Mouse (Mus musculus) cerebellum, adult 2 months (tissue): ENCODE data around the gene Zfp746. TPM values are rescaled to one million over a fixed set of nuclear protein-coding genes. Genes with fewer than 3 reads are reported as not detected.
"Not testable (repeated sequence)": the region's sequence is repeated elsewhere in the genome, so short reads cannot be mapped to it uniquely, and the experiment has no call there.

Experiments
- DNase-seq, 2 experiments: peaks; one replicate each; pipeline ENCODE4 v3.0.0; 2021
- H3K27ac ChIP-seq: fragments of 200-500 bp; 2 replicates; pipeline ENCODE4 v1.5.1; 2012; ENCODE audit warnings: low read length, control low read depth, inconsistent platforms; ENCODE audit not compliant: insufficient read depth
- H3K27me3 ChIP-seq: fragments of 200-500 bp; 2 replicates; pipeline ENCODE4 v1.6.1; 2012; ENCODE audit warnings: inconsistent platforms, mild to moderate bottlenecking, low read length, moderate library complexity; ENCODE audit not compliant: control insufficient read depth, insufficient read depth
- H3K4me1 ChIP-seq: fragments of 200-500 bp; 2 replicates; pipeline ENCODE4 v1.6.1; 2011; ENCODE audit warnings: low read length; ENCODE audit not compliant: control insufficient read depth, insufficient read depth
- H3K4me3 ChIP-seq: fragments of 200-500 bp; replicated peaks from 2 replicates; pipeline ENCODE3; 2011; ENCODE audit warnings: mild to moderate bottlenecking, low read depth, low read length, control low read depth; ENCODE audit not compliant: insufficient read depth
- CTCF ChIP-seq: fragments of 200-500 bp; IDR thresholded peaks from 2 replicates; pipeline ENCODE4 v1.5.1; 2011; ENCODE audit warnings: low read depth, mild to moderate bottlenecking, control low read depth, low read length, moderate library complexity, borderline replicate concordance; ENCODE audit not compliant: insufficient read depth
- POLR2A ChIP-seq: fragments of 200-500 bp; IDR thresholded peaks from 2 replicates; pipeline ENCODE4 v1.6.1; 2011; ENCODE audit warnings: low read length, control low read depth, borderline replicate concordance; ENCODE audit not compliant: insufficient read depth
- WGBS: fragments of 180-500 bp; shearing (Covaris S2); methylation state at CpG from one replicate; pipeline ENCODE4 v1.1.7; 2018; 5-methylcytosine and 5-hydroxymethylcytosine counted together
- polyA plus RNA-seq: library from polyadenylated mRNA; depleted of rRNA; stranded (reverse); fragments of >200 nt; gene quantifications from 2 replicates; pipeline ENCODE4 v1.2.3, GENCODE M21; 2012; rRNA removed

Zfp746 gene
- 32.2 and 33.3 TPM in 2 replicates for polyA plus RNA-seq

- under 1% methylated on average over 53 of the region's 53 CpGs for WGBS
- Histone ChIP-seq H3K4me1 (peaks cover 13% of the 10 kb centered on the region), H3K27ac (peak within 1 kb of the TSS; percentile 66)
These were observed at the start of gene Zfp746 for GRCm38 (mm10) chr6:48086471-48086878. Gene Zfp746, minus strand, starts transcription at chr6:48086593.

GRCm38 (mm10) chr6:48121092-48121491 is 34.7 kb upstream of the Zfp746 start:
- not testable (repeated sequence) for H3K4me3 ChIP-seq, DNase-seq, H3K27me3 ChIP-seq, H3K4me1 ChIP-seq, H3K27ac ChIP-seq
- WGBS: 77% methylated on average over 4 of the region's 4 CpGs

More at GRCm38 (mm10) chr6:48086471-48086878, at the start of gene Zfp746:
- TF ChIP-seq CTCF: peak; percentile 65
- peak; percentile 53 for TF ChIP-seq POLR2A
- DNase-seq: peak; percentile 92 to 96
- Histone ChIP-seq H3K27me3 (no peaks in the 10 kb centered on the region), H3K4me3 (peak within 1 kb of the TSS; percentile 65)

GRCm38 (mm10) chr6:48116036-48116435 is 29.6 kb upstream of the Zfp746 start:
- WGBS: 36% methylated on average over 3 of the region's 3 CpGs
- H3K27me3 ChIP-seq: no peaks in the 10 kb centered on the region
- H3K4me1 ChIP-seq: no peaks in the 10 kb centered on the region
- no peak overlapping the region for H3K4me3 ChIP-seq
- TF ChIP-seq CTCF (no peak), POLR2A (no peak)
- no peak overlapping the region for H3K27ac ChIP-seq
- no peak for DNase-seq

- no peak overlapping the region for H3K27ac ChIP-seq
- 46% methylated on average over 14 of the region's 14 CpGs for WGBS
These were observed 743 bp upstream of the Zfp746 start for GRCm38 (mm10) chr6:48086957-48087715.

GRCm38 (mm10) chr6:48085521-48086404 is 630 bp downstream of the Zfp746 start:
- 1% methylated on average over 72 of the region's 72 CpGs for WGBS
- Histone ChIP-seq H3K4me1 (peaks cover 13% of the 10 kb centered on the region), H3K4me3 (peak overlapping the region; percentile 65), H3K27ac (peak overlapping the region; percentile 66), H3K27me3 (no peaks in the 10 kb centered on the region)
- peak; percentile 81 to 84 for DNase-seq
- no peak for TF ChIP-seq POLR2A
- peak; percentile 21; the same call in 1 of the 2 replicates for TF ChIP-seq CTCF

More at GRCm38 (mm10) chr6:48086957-48087715, 743 bp upstream of the Zfp746 start:
- no peak for TF ChIP-seq POLR2A
- no peak for TF ChIP-seq CTCF
- Histone ChIP-seq H3K4me1 (peaks cover 13% of the 10 kb centered on the region), H3K27me3 (no peaks in the 10 kb centered on the region), H3K4me3 (no peak overlapping the region)
- peak in 1 of 2 experiments; percentile 26 for DNase-seq

GRCm38 (mm10) chr6:48083733-48084191 is 2.6 kb downstream of the Zfp746 start:
- WGBS: 84% methylated on average over 6 of the region's 6 CpGs
- Histone ChIP-seq H3K4me3 (no peak overlapping the region), H3K27ac (no peak overlapping the region), H3K27me3 (no peaks in the 10 kb centered on the region), H3K4me1 (peaks cover 13% of the 10 kb centered on the region)
- no peak for TF ChIP-seq POLR2A
- DNase-seq: no peak

GRCm38 (mm10) chr6:48081952-48082351 is 4.4 kb downstream of the Zfp746 start:
- TF ChIP-seq POLR2A (no peak), CTCF (no peak)
- 95% methylated on average over 3 of the region's 3 CpGs for WGBS
- Histone ChIP-seq H3K4me3 (no peak overlapping the region), H3K4me1 (peaks cover 13% of the 10 kb centered on the region), H3K27me3 (no peaks in the 10 kb centered on the region), H3K27ac (no peak overlapping the region)
- no peak for DNase-seq
